Mouse (Mus musculus) adrenal gland, adult 18-20 months (tissue): ENCODE measurements around the gene Slu7. TPM values are rescaled to one million over a fixed set of nuclear protein-coding genes. Genes with fewer than 3 reads are reported as not detected.

Experiments
- DNase-seq, 2 experiments: peaks; one replicate each; pipeline ENCODE4 v3.0.0; 2021 to 2022; ENCODE audit warnings: low spot score in 2 of 2
- total RNA-seq, 2 experiments: library from RNA; stranded (reverse); gene quantifications; 1 replicate in 1 of 2; 2 replicates in 1 of 2; pipeline ENCODE4 v1.2.3; 2021

The Slu7 gene
- total RNA-seq, 2 experiments from 2014 or later = 38.6 to 41.8 TPM

- DNase-seq = no peak
Observed at GRCm38 (mm10) chr11:43483122-43483792, 49.7 kb downstream of the Slu7 start.

- DNase-seq = no peak
Observed at GRCm38 (mm10) chr11:43484057-43484456, 50.5 kb downstream of the Slu7 start.

- DNase-seq = no peak
Observed at GRCm38 (mm10) chr11:43484652-43485051, 51.1 kb downstream of the Slu7 start.

GRCm38 (mm10) chr11:43485855-43486254 is 52.3 kb downstream of the Slu7 start:
- no peak for DNase-seq

- peak; percentile 77 to 80 for DNase-seq
Observed at GRCm38 (mm10) chr11:43492663-43493062, 59.1 kb downstream of the Slu7 start.

- peak; percentile 66 to 70 for DNase-seq
Observed at GRCm38 (mm10) chr11:43493815-43494409, 60.4 kb downstream of the Slu7 start.

- DNase-seq = no peak
Observed at GRCm38 (mm10) chr11:43495037-43495436, 61.5 kb downstream of the Slu7 start.

- DNase-seq = peak; percentile 73 to 81
Observed at GRCm38 (mm10) chr11:43495532-43495931, 62.0 kb downstream of the Slu7 start.

Other genes with a start within 250 kb of the Slu7 start
- gene Pttg1, start 7.5 kb upstream of the Slu7 start, total RNA-seq = 10 to 100 TPM; 40.9 to 45.3 TPM
- gene C1qtnf2, start 40.5 kb downstream of the Slu7 start, total RNA-seq = 1 to 10 TPM; 7.7 to 8.7 TPM
- gene Ccnjl, start 95.0 kb downstream of the Slu7 start, total RNA-seq = 1 to 10 TPM; 1.3 to 2.5 TPM
- under 1 TPM; 0.43 to 0.48 TPM for gene 4933415A04Rik, start 153.3 kb downstream of the Slu7 start, total RNA-seq
- gene Fabp6, start 167.8 kb downstream of the Slu7 start, total RNA-seq = not detected
- 10 to 100 TPM; 26.6 to 27.1 TPM for gene Pwwp2a, start 248.3 kb downstream of the Slu7 start, total RNA-seq